Mouse (Mus musculus) embryonic facial prominence, embryonic 14.5 days (tissue): ENCODE data around the gene Nup107. TPM values are rescaled to one million over a fixed set of nuclear protein-coding genes. Genes with fewer than 3 reads are reported as not detected.

Experiments used
- ATAC-seq: fragments of 200-750 bp; cut with Nextera tagmentation; 2 replicates; pipeline ENCODE4 v1.8.0; 2017; ENCODE audit warnings: low read depth, moderate number of reproducible peaks, moderate TSS enrichment
- DNase-seq: peaks from one replicate; pipeline ENCODE4 v3.0.0-alpha.2; 2015; ENCODE audit warnings: low spot score
- H3K27ac ChIP-seq: fragments of 300-500 bp; sonication (generic); replicated peaks from 2 replicates; pipeline ENCODE4 v1.5.1; 2014; ENCODE audit warnings: low read depth, mild to moderate bottlenecking, low read length, moderate library complexity
- H3K27me3 ChIP-seq: fragments of 300-500 bp; sonication (generic); replicated peaks from 2 replicates; pipeline ENCODE4 v1.6.1; 2014; ENCODE audit warnings: low read length; ENCODE audit not compliant: control insufficient read depth, insufficient read depth
- H3K36me3 ChIP-seq: fragments of 300-500 bp; sonication (generic); 2 replicates; pipeline ENCODE4 v1.6.1; 2014; ENCODE audit warnings: low read length, mixed read lengths; ENCODE audit not compliant: control insufficient read depth, insufficient read depth
- H3K4me1 ChIP-seq: fragments of 300-500 bp; sonication (generic); 2 replicates; pipeline ENCODE4 v1.6.1; 2014; ENCODE audit warnings: antibody characterized with exemption, low read length; ENCODE audit not compliant: control insufficient read depth, insufficient read depth
- H3K4me2 ChIP-seq: fragments of 300-500 bp; sonication (generic); 2 replicates; pipeline ENCODE4 v1.6.1; 2014; ENCODE audit warnings: low read depth, mild to moderate bottlenecking, low read length, moderate library complexity, mixed read lengths
- H3K4me3 ChIP-seq: fragments of 300-500 bp; sonication (generic); 2 replicates; pipeline ENCODE4 v1.5.1; 2014; ENCODE audit warnings: low read depth, mild to moderate bottlenecking, low read length
- H3K9ac ChIP-seq: fragments of 300-500 bp; sonication (generic); 2 replicates; pipeline ENCODE4 v1.6.1; 2014; ENCODE audit warnings: low read depth, mild to moderate bottlenecking, low read length, moderate library complexity, mixed read lengths
- H3K9me3 ChIP-seq: fragments of 300-500 bp; sonication (generic); 2 replicates; pipeline ENCODE4 v1.6.1; 2016; ENCODE audit warnings: low read length; ENCODE audit not compliant: control insufficient read depth
- WGBS: fragments of 180-500 bp; shearing (Covaris S2); extraction: QIAGEN DNeasy Blood & Tissue Kit; methylation state at CpG from one replicate; pipeline ENCODE4 v1.1.7; 2014; 5-methylcytosine and 5-hydroxymethylcytosine counted together
- polyA plus RNA-seq: library from polyadenylated mRNA; unstranded; fragments of >200 nt; fragmentation: Nextera tagmentation; extraction: Ambion mirVana; gene quantifications from 2 replicates; pipeline ENCODE4 v1.2.1, GENCODE M21; 2014

Nup107 gene
- polyA plus RNA-seq, 1 experiment from 2014 or later, result 50.6 TPM

- WGBS, result 69% methylated on average over 6 of the region's 7 CpGs
- Histone ChIP-seq H3K9ac (no peak overlapping the region), H3K9me3 (no peaks in the 10 kb centered on the region), H3K36me3 (no peaks in the 10 kb centered on the region), H3K27me3 (no peaks in the 10 kb centered on the region), H3K27ac (no peak overlapping the region), H3K4me1 (0 out of 2 replicates have a peak, but pooled peaks cover 3% of the 10 kb centered on the region), H3K4me3 (no peak overlapping the region), H3K4me2 (no peak overlapping the region)
- no peak for DNase-seq
- no peak for ATAC-seq
Observed at GRCm38 (mm10) chr10:117797684-117798083, 5.2 kb upstream of the Nup107 start.

GRCm38 (mm10) chr10:117797106-117797505 is 4.6 kb upstream of the Nup107 start:
- Histone ChIP-seq H3K9me3 (no peaks in the 10 kb centered on the region), H3K4me2 (no peak overlapping the region), H3K4me1 (0 out of 2 replicates have a peak, but pooled peaks cover 3% of the 10 kb centered on the region), H3K27me3 (no peaks in the 10 kb centered on the region), H3K4me3 (no peak overlapping the region), H3K27ac (no peak overlapping the region), H3K36me3 (no peaks in the 10 kb centered on the region), H3K9ac (no peak overlapping the region)
- ATAC-seq, result no peak
- no peak for DNase-seq
- 91% methylated on average over 12 of the region's 12 CpGs for WGBS

GRCm38 (mm10) chr10:117796181-117796580 is 3.7 kb upstream of the Nup107 start:
- no peak for DNase-seq
- Histone ChIP-seq H3K4me1 (peaks cover 10% of the 10 kb centered on the region; the same call in 1 of the 2 replicates), H3K36me3 (no peaks in the 10 kb centered on the region), H3K27ac (no peak overlapping the region), H3K27me3 (no peaks in the 10 kb centered on the region), H3K9ac (no peak overlapping the region), H3K4me3 (no peak overlapping the region), H3K4me2 (no peak overlapping the region), H3K9me3 (no peaks in the 10 kb centered on the region)
- ATAC-seq, result no peak
- WGBS, result 95% methylated on average over 7 of the region's 7 CpGs

DNA sequence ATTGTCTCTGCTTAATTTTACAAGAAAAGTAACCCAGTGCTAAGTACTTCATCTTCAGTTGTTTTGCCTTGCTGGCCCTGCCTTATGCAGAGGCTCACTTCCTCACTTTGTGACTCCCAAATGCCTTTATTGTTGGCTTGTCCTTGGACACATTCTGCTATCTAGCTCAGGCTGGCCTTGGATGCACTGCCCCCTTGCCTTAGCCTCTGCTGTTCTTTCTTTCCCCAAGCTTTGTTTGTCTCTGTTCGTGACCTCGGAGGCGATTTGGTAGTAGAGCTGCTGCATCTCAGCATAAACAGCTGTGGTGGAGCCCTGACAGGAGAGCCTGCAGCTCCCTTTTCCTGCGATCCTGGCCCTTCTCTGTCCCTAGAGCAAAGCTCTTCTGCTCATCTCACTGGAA is 2.7 kb upstream of the Nup107 start:
- 74% methylated on average over 4 of the region's 4 CpGs for WGBS
- H3K9me3 ChIP-seq, result no peaks in the 10 kb centered on the region
- no peak overlapping the region for H3K27ac ChIP-seq
- ATAC-seq (no peak), DNase-seq (no peak)
- no peak overlapping the region for H3K4me2 ChIP-seq
- peaks cover 13% of the 10 kb centered on the region; the same call in 1 of the 2 replicates for H3K4me1 ChIP-seq
- no peaks in the 10 kb centered on the region for H3K36me3 ChIP-seq
- no peaks in the 10 kb centered on the region for H3K27me3 ChIP-seq
- H3K4me3 ChIP-seq, result no peak overlapping the region
- no peak overlapping the region for H3K9ac ChIP-seq

- Histone ChIP-seq H3K4me1 (peaks cover 13% of the 10 kb centered on the region; the same call in 1 of the 2 replicates), H3K36me3 (no peaks in the 10 kb centered on the region), H3K9me3 (no peaks in the 10 kb centered on the region), H3K4me3 (no peak overlapping the region), H3K4me2 (peak overlapping the region; percentile 59), H3K27ac (peak overlapping the region; percentile 86; the same call in 1 of the 2 replicates), H3K9ac (peak overlapping the region; percentile 47; the same call in 1 of the 2 replicates), H3K27me3 (no peaks in the 10 kb centered on the region)
- 77% methylated on average over 11 of the region's 11 CpGs for WGBS
- ATAC-seq (no peak), DNase-seq (no peak)
Observed at GRCm38 (mm10) chr10:117793436-117794030, 1.0 kb upstream of the Nup107 start.

- Histone ChIP-seq H3K27me3 (no peaks in the 10 kb centered on the region), H3K4me3 (peak overlapping the region; percentile 84), H3K9me3 (no peaks in the 10 kb centered on the region), H3K4me2 (peak overlapping the region; percentile 67), H3K9ac (peak overlapping the region; percentile 89; the same call in 1 of the 2 replicates), H3K27ac (no peak overlapping the region), H3K4me1 (peaks cover 13% of the 10 kb centered on the region; the same call in 1 of the 2 replicates), H3K36me3 (peaks cover 20% of the 10 kb centered on the region)
- DNase-seq (no peak), ATAC-seq (no peak)
- 79% methylated on average over 2 of the region's 2 CpGs for WGBS
Observed at GRCm38 (mm10) chr10:117791171-117791470, 1.4 kb downstream of the Nup107 start.

GRCm38 (mm10) chr10:117790421-117791170 is 1.9 kb downstream of the Nup107 start:
- Histone ChIP-seq H3K4me2 (no peak overlapping the region; the same call in 1 of the 2 replicates), H3K9ac (peak overlapping the region; percentile 37; the same call in 1 of the 2 replicates), H3K4me3 (peak overlapping the region; percentile 84), H3K36me3 (peaks cover 25% of the 10 kb centered on the region), H3K27ac (no peak overlapping the region), H3K4me1 (peaks cover 13% of the 10 kb centered on the region; the same call in 1 of the 2 replicates), H3K27me3 (no peaks in the 10 kb centered on the region), H3K9me3 (no peaks in the 10 kb centered on the region)
- 92% methylated on average over 17 of the region's 17 CpGs for WGBS
- no peak for DNase-seq
- no peak for ATAC-seq

DNA sequence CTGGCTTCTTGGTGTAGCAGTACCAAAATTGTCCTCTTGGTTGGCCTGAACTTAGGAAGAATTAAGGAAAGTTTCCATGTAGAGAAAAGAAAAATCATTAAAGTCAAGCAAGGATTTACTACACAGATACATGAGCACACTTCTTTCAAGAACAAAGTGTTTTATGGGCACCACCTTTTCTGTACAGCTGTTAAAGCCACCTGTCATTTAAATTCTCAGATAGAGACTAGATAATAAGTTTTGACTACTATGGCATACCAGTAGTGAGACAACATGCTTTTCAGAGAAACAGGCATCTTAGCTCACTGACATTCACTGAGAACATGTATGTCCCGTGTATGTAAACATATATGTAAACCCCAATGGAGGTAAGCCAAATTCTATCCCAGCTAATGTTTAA is 2.5 kb downstream of the Nup107 start:
- DNase-seq (no peak), ATAC-seq (no peak)
- no peak overlapping the region for H3K4me3 ChIP-seq
- H3K4me2 ChIP-seq, result no peak overlapping the region
- 92% methylated on average over 1 of the region's 1 CpGs for WGBS
- H3K27me3 ChIP-seq, result no peaks in the 10 kb centered on the region
- peaks cover 13% of the 10 kb centered on the region; the same call in 1 of the 2 replicates for H3K4me1 ChIP-seq
- H3K9me3 ChIP-seq, result no peaks in the 10 kb centered on the region
- no peak overlapping the region for H3K27ac ChIP-seq
- H3K36me3 ChIP-seq, result peaks cover 30% of the 10 kb centered on the region
- no peak overlapping the region for H3K9ac ChIP-seq
